Mouse (Mus musculus) spleen, postnatal 14 days (tissue): ENCODE data around the gene Epop.

ENCODE experiments used
- DNase-seq, 2 experiments: peaks; one replicate each; pipeline ENCODE4 v3.0.0; 2021 to 2022; ENCODE audit warnings: low spot score in 2 of 2

The Epop gene

DNA sequence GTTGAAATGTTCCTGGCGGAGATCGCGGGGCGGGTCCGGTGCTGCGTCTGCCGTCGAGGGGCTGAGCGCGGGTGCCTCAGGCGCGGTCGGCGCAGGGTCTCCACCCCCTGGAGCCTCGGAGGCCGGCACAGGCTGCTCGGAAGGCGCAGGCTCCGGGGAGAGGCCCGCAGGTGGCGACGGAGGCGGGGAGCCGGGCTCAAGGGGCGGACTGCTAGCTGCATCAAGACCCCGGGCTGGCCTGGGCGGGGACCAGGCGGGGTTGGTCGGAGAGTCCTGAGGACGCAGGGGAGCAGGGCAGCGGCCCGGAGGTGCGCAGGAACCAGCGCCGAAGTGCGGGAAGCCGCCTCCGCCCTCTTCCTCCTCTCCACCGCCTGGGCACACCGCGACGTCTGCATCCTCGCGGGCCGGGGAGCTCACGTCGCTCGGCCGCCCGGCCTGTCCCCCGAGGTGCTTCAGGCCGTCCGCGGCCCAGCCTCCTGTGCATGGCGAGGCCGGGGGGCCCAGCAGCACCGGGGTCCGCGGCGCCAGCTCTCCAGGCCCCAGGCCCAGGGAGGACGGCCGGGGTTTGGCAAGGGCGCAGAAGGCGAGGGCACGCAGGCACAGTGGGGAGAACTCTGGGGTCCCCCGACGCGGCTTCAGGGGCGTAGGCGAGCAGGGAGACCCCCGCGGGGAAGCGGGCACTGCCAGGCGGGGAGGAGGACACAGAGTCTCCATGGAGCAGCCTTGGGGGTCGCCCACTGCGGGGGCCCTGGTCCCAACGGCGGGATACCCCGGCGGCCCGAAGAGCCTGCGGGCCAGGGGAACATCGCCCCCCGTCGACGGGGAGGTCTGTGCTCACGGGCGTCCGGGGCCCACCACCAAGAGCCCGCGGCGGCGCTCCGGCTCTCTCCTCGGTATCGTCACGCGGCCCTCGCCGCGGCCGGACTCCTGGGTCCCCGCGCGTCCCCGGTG lies 659 bp downstream of the Epop start:
- DNase-seq: no peak

DNA sequence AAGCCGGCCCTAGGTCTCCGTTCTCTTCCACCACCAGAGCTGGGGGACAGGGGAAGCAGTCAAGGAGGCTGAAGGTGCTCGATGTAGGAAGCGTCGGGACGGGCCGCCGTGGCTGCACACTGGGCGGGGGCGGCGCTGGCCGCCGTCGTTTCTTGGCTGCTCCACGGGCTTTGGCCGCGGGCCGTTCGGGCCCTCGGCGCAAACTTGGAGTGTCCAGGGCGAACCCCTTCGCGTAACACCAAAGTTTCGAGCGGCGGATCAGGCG lies 1.3 kb downstream of the Epop start:
- DNase-seq: no peak

DNA sequence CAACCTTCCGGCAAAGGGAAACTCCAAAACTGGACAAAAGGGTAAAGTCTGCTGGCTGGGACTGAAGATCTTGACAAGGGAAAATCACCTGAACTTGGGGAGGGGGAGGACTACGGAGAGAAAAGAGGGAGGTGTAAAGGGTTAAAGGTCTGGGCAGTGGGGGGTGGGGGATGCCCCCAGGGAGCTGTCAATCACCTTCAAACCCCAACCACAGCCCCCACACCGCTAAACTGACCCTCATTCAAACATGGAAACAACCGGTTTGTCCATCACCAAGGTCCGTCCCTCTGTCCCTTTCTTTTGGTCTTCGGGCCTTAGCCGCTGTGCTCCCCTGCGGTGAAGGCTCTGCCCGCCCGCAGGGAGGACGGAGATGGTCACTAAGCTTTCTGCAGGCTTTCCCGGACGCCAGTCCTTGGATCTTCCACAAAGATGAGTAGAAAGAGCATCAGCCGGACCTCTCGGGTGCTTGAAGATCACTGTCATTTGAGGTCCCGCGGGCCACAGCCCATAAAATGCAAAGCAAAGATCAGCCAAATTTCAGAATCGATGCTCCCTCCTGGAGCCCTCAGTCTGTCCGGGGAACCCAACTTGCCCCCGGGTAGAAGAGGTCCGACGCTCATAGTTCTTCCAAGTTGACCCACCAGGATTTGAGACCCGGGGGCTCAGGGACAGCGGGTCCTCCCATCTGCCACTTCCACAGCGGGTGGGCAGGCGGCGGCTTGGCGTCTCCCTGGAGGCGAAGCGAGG lies 1.8 kb downstream of the Epop start:
- no peak for DNase-seq

GRCm38 (mm10) chr11:97626850-97627249 lies 2.7 kb downstream of the Epop start:
- DNase-seq: no peak

GRCm38 (mm10) chr11:97626431-97626830 lies 3.1 kb downstream of the Epop start:
- DNase-seq: no peak

DNA sequence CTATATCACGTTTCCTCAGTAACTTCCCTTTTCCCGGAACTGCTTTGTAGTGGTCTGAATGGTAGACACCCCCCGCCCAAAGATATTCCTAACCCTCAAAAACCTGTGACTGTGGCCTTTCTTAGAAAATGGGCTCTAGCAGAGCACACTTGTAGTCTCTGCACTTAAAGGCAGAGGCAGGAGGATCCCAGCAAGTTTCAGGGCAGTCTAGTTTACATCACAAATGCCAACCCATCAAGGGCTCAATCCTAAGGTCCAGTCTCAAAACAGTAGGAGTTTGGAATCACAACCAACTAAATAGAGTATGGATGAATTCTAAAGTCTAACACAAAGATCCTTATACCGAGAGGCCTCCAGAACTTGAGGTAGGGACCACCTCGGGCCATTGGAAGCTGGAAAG lies 4.0 kb downstream of the Epop start:
- DNase-seq: no peak

DNA sequence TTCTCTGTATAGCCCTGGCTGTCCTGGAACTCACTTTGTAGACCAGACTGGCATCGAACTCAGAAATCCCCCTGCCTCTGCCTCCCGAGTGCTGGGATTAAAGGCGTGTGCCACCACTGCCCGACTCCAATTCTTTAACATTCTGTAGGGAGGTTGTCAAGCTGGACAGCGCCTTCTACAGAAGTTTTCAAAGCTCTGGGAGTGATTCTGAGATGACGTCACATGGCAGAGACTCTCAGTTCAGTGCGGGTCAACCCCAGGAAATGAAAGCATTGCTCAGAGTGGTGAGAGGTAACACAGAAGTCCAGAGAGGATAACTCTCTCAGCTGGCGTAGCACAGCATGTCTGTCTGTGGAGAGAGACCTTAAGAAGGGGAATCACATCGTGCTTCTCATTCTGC lies 6.3 kb downstream of the Epop start:
- no peak for DNase-seq

GRCm38 (mm10) chr11:97622440-97622839 lies 7.1 kb downstream of the Epop start:
- DNase-seq: peak in 1 of 2 experiments; percentile 53

DNA sequence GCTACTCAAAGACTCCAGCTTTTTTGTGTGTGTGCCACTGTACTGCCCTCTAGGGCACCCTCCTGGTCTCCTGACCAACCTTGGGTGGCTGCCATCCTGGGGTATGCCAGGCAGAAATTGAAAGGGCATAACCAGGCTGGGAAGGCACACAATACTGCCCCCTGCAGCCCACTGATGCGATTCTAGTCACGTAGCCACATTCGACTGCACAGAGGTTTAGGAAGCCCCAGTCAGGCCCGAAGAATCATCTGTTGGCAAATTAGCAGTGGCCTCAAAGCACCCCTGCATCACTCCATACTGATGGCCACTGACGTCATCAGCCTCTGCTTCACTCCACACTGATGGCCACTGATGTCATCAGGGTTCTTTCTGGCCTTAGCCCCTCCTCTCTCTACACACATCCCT lies 10.1 kb downstream of the Epop start:
- DNase-seq: no peak

- DNase-seq: no peak
Observed at GRCm38 (mm10) chr11:97618368-97618767, 11.1 kb downstream of the Epop start.

DNA sequence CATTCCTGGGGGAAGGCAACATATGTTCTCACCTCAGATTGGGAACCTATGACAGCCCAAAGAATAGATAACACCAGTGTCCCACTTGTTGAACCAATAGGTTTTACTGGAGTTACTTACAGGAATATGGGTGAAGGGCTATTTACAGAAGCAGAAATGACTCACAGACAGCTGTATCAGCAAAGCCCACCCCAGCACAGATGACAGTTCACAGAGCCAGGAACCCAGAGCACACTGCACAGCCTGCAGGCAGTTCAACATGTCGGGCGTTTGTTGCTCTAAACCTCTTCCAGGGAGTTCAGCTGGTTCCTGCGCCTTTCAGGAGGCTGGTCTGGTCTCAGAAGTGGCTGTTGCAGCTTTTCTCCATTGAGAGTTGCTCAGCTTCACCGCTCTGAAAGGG lies 14.2 kb downstream of the Epop start:
- no peak for DNase-seq

- DNase-seq: no peak
Observed at GRCm38 (mm10) chr11:97611076-97611475, 18.4 kb downstream of the Epop start.

DNA sequence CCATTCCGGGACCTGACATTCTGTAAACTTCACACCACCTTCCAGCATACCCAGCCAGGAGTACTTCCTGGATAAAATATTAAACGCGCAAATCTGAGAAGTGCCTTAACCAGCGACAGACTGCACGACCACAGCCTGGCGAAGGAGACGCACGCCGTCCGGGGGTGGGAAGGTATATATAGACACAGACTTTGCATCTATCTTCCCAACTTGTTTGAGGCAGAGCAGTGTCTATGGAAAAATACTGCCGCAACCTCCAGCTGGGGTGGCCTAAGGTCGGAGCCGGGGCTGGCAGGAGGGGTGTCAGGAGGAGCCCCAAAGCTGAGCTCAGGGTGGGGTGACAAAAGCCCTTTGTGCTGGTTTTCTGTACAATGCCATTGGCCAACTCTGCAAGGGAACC lies 19.8 kb downstream of the Epop start:
- DNase-seq: no peak

DNA sequence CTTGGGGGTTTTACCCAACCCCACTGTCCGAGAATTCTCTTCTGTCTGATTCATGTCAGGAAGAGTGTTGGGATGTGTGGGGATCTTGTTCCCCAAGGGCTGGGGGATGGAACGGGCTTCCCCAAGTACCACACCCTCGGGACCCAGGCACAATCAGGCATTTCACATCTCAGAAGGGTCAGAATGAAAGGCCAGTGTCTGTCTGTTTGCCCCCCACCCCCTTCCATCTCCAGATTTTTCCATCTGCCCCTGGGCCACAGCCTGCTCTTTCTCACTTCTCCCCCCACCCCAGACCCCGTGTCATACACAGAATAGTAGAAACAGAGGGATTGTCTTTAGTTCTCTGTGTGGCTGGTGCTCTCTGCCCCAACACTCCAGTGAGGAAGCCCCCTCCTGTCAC lies 20.6 kb downstream of the Epop start:
- DNase-seq: no peak

DNA sequence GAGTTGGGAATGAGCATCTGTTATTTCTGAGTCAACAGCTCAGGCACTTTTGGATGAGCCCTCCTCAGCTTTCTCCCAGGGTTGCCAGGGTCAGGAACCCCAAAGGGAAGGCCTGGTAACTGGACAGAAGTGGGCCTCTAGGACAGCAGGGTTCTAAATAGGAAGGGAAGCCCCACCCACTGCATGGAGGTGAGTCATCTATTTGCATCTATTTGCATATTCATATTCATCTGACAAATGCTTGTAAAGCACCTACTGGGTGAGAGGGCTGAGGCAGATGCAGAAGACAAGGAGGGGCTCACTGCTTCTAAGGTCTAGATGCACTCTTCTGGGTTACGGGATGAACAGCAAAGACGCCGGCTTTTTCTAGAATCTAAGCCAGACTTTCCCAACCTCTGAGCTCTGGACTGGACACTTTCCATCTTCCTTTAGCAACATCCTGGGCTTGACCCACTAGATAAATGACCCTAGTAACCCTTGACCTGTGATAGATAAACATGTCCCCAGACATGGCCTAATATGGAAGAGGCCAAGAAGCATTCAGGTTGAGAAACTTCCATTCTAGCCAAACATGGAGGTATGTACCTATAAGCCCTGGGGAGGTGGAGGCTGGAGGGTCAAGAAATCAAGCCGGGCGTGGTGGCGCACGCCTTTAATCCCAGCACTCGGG lies 22.3 kb downstream of the Epop start:
- DNase-seq: no peak

DNA sequence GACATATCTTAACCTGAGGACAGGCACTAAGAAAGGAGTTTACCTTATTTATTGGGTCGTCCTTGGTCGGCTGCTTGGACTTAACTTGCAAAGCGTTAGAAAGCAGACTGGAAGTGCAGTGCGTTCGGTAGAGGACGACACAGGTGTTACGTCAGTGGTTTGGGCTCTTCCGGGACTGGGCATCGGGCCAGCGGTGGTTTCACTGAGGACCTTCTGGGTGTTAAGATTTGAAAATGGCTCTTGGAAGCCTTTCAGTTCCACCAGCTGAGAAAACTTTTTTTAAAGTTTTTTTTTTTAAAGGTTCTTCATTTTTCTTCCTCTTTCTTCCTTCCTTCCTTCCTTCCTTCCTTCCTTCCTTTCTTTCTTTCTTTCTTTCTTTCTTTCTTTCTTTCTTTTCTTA lies 25.6 kb downstream of the Epop start:
- no peak for DNase-seq

GRCm38 (mm10) chr11:97602223-97602622 lies 27.3 kb downstream of the Epop start:
- DNase-seq: no peak

DNA sequence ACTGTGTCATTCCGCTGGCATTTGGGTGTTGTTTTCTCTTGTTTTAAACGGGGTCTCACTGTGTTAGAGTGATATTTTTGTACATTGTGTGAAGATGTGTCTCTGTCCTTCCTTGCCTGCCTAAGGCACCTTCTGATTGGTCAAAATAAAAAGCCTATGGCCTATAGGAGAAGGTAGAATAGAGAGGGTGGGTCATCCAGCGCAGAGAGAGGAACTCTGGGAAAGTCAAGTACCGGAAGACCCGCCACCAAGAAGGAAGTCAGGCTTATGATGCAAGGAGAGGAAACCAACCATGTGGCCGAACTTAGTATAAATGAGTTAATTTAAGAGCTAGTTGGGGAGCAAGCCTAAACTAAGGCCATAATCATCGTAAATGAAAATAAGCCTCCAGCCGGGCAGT lies 30.4 kb downstream of the Epop start:
- DNase-seq: no peak

DNA sequence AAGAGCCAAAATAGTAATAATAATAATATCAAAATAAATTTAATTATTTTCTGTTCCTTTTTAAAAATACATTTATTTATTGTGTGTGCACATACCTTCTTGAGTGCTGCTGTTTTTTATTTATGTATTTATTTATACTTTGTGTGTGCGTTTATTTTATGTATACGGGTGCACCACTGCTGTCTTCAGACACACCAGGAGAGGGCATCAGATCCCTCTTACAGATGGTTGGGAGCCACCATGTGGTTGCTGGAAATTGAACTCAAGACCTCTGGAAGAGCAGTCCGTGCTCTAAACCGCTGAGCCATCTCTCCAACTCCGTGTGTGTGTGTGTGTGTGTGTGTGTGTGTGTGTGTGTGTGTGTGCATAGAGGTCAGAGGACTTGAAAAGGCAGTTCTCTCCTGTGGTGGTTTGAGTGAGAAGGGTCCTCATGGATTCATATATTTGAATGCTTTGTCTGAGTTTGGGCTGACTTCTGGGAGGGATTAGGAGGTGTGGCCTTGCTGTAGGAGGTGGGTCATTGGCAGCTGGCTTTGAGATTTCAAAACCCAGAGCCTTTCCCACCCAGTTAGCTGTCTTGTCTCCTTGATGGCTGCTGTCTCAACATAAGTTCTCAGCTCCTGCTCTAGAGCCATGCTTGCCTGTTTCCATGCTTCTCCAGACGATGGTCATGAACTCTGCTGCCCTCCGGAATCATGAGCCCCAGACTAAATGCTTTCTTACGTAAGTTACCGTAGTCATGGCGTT lies 31.4 kb downstream of the Epop start:
- DNase-seq: no peak

DNA sequence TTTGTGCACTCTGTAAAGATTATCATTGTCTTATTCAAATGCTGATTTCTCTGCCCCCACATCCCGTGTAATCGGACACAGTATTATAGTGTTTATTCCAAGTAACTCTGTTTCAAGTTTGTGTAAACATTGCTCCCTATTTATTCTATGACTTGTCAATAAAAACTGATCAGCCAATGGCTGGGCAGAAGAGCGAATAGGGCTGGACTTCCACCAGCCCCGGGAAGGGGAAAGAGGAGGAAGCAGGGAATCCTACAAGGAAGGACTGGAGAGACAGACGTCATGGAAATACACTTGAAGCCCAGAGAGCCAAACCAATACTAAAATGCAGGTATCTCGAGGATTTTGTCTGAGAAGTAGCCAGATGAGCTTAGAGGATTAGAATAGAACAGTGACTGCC lies 35.4 kb downstream of the Epop start:
- no peak for DNase-seq

DNA sequence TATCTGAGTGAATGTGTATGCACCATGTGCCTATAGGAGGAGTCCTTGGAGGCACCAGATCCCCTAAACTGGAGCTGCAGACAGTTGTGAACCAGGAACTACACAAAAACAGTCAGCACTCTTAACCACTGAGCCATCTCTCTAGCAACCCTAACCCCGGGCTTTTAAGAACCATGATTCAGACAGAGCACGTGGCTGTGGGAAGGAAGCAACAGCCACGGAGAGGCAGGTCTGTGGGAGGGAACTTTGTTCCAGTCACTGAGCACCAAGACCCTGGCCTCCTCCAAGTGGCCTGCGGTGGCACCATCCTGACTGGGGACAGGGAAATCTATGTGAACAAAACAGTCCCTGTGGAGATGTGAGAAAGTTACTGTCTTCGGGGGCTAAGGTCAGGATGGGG lies 37.6 kb downstream of the Epop start:
- DNase-seq: no peak
